Mouse (Mus musculus): ENCODE data around the gene Abr.

- TF ChIP-seq POLR2A (IDR thresholded peaks at IDR 0.05; ENCODE audit: insufficient read depth, low read length), result no peak
- TF ChIP-seq CTCF (IDR thresholded peaks at IDR 0.05; ENCODE audit: low read depth, low read length), result no peak
- TF ChIP-seq EP300 (IDR thresholded peaks at IDR 0.05; ENCODE audit: insufficient read depth, low read depth, low read length), result no peak
Measured at GRCm38 (mm10) chr11:76398798-76399586, 223.1 kb downstream of the Abr start, which contains the start of gene Nxn.
